Mouse (Mus musculus) urinary bladder, postnatal 14 days (tissue): ENCODE results near the gene Ugt1a5.
"Not testable (repeated sequence)": the region's sequence is repeated elsewhere in the genome, so short reads cannot be mapped to it uniquely, and the experiment has no call there.

Source experiments
- DNase-seq: peaks from one replicate; pipeline ENCODE4 v3.0.0; 2021; ENCODE audit warnings: low spot score

Ugt1a5 gene

GRCm38 (mm10) chr1:88224029-88224776 is 58.4 kb downstream of the Ugt1a5 start:
- DNase-seq, result peak; percentile 88

DNA sequence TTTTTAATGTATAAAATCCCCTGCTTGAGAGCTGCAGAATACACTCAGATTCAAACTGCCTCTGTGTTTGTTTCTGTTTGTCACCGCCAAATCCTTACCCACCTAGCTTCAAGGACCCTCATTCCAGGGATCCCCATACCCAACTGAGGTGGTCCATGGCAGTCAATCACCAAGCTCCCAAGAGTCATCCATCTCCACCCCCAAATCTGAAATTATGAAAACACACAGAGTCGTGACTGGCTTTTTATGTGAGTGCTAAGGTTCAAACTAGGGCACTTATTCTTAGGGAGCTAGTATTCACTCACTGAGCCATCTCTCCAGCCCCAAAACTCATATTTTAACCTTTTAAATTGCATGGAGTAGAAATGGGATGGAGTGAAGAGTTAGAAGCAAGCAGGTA is 59.5 kb downstream of the Ugt1a5 start:
- not testable (repeated sequence) for DNase-seq

- peak; percentile 9 for DNase-seq
These were observed 59.9 kb downstream of the Ugt1a5 start for GRCm38 (mm10) chr1:88225741-88226140.

- DNase-seq, result peak; percentile 25
These were observed 61.0 kb downstream of the Ugt1a5 start, which contains the start of gene Mroh2a for GRCm38 (mm10) chr1:88226670-88227379. Gene Mroh2a (plus strand): TSS chr1:88226986.

- DNase-seq, result peak; percentile 8
These were observed 61.7 kb downstream of the Ugt1a5 start for GRCm38 (mm10) chr1:88227482-88227881.

GRCm38 (mm10) chr1:88228121-88228520 is 62.3 kb downstream of the Ugt1a5 start:
- DNase-seq, result peak; percentile 25

DNA sequence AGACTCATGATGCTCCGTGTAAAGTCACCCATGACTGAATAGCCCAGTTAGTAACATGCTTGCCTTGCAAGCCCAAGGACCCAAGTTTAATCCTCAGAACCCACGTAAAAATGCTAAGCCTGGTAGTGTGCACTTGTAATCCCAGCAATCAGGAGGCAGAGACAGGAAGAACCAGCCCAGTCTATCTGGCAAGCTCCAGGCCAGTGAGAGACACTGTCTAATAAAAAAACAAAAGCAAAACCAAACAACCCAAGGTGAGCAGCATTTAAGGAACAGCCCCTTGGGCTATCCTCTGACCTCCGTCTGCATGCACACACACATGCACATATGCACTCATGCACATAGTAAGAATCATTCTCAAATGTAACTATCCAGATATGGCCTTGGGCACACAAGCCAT is 63.8 kb downstream of the Ugt1a5 start:
- DNase-seq, result no peak

DNA sequence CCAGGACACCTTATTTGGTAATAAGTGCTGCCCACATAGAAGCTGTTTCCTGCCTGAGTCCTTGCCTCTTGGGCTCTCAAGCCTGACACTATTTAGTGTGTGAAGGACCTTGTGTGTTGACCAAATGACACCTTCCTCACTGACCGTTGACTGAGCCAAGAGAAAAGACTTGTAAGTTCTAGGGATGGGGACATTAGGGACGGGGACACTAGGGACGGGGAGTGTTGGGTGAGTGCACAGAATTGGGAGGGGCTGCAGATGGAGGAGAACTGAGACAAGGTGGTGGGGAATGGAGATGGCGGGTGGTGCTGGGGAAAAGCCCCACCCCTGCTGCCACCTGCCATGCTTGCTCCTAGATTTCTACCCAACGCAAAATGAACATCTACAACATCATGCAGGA is 64.2 kb downstream of the Ugt1a5 start:
- DNase-seq, result no peak

- DNase-seq, result no peak
These were observed 64.6 kb downstream of the Ugt1a5 start for GRCm38 (mm10) chr1:88230421-88230820.

GRCm38 (mm10) chr1:88230981-88231802 is 65.4 kb downstream of the Ugt1a5 start:
- DNase-seq, result no peak

- DNase-seq, result no peak
These were observed 66.1 kb downstream of the Ugt1a5 start for GRCm38 (mm10) chr1:88231803-88232499.

- DNase-seq, result no peak
These were observed 67.0 kb downstream of the Ugt1a5 start for GRCm38 (mm10) chr1:88232664-88233380.

DNA sequence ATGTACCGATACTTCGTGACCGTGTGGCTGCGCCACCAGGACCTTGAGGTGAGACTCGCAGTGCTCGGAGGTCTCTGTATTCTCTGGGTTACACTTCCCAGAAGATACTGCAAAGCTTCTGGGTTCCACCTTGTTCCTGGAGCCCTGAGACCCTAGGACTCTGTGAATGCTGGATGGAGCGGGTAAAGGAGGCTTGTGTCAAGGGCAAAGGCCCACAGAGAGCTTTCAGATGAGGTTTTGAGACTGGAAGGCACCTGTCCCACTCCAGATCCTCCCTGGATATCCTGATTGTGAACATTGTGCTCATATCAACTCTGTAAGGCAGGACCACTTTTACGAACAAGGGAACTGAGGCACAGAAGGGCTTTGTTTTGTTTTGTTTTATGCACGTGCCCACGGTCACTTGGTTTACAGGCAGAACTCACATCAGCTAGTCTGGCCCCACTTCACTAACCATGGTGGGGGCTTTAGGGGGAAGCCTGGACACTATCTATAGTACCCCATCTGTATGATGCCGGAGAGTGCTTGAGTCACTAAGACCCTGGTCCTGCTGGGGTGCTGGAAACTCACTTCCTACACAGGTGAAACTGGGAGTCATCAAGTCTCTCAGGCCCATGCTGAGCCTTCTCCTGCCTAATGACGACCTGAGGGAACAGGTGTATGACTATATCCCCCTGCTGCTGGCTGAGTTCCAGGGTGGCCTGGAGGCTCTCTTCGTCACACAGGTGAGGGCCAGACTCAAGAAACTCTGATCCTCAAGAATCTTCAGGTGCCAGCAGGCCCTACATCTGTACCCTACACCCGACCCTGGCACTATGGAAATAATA is 67.8 kb downstream of the Ugt1a5 start:
- DNase-seq, result no peak

DNA sequence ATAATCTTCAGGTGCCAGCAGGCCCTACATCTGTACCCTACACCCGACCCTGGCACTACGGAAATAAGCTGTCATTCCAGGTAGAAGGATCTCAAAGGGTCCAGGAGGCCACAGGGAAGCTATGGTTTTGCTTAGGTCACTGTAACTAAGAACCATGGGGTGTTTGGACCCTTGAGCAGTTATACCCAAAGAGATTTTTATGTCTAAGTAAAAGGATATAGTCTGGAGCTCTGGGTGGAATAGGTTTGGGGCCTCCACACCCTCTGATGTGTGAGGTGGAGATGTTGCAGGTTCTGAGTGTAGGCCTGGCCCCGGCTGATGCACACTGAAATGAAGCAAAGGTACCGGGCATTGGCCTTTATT is 68.4 kb downstream of the Ugt1a5 start:
- no peak for DNase-seq

GRCm38 (mm10) chr1:88234646-88235045 is 68.8 kb downstream of the Ugt1a5 start:
- no peak for DNase-seq

GRCm38 (mm10) chr1:88235046-88235893 is 69.5 kb downstream of the Ugt1a5 start:
- DNase-seq, result no peak

DNA sequence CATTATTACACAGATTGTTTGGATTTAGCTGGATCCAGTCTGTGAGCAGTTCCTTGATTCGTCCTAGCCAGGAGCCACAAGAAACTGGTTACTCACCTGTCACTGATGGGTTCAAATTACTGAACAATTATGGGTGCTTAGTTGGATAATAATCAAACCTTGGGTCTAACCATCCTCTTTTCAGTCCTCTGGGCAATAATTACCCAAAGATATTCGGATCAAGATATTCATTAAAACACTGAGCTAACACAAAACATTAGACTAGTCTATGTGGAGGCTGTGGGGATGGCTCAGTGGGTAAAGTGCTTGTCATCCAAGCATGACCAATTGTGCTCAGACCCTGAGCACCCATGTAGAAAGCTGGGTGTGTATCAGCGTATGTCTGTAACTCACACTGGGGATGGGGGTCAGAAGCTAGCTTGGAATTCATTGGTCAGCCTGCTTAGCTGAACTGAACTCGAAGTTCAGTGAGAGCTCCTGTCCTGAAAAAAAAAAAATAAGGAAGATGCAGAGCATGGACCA is 70.1 kb downstream of the Ugt1a5 start:
- DNase-seq, result no peak

GRCm38 (mm10) chr1:88237311-88237710 is 71.5 kb downstream of the Ugt1a5 start:
- no peak for DNase-seq

- no peak for DNase-seq
These were observed 73.0 kb downstream of the Ugt1a5 start for GRCm38 (mm10) chr1:88238771-88239170.
